Mouse (Mus musculus) small intestine, adult 2 months (tissue): ENCODE measurements around the gene Gm3045.

Source experiments
- CTCF ChIP-seq: fragments of 200-500 bp; IDR thresholded peaks from 2 replicates; pipeline ENCODE4 v1.5.1; 2012; ENCODE audit warnings: low read depth, mild to moderate bottlenecking, control low read depth, inconsistent platforms, low read length, moderate library complexity, mixed read lengths; ENCODE audit not compliant: insufficient replicate concordance, insufficient read length; ENCODE audit errors: extremely low read depth
- POLR2A ChIP-seq: fragments of 200-500 bp; IDR thresholded peaks from 2 replicates; pipeline ENCODE4 v1.6.1; 2012; ENCODE audit warnings: low read depth, mild to moderate bottlenecking, control low read depth, inconsistent platforms, low read length, moderate library complexity

GRCm38 (mm10) chr13:56477271-56477670 lies 50.9 kb downstream of the Gm3045 start:
- TF ChIP-seq CTCF = no peak
- TF ChIP-seq POLR2A = no peak
